Mouse (Mus musculus): ENCODE measurements around the gene Panx1. TPM values are rescaled to one million over a fixed set of nuclear protein-coding genes. Genes with fewer than 3 reads are reported as not detected.

Panx1 gene
- polyA plus RNA-seq, 1 experiment from 2014 or later, result 89.8 TPM

GRCm38 (mm10) chr9:15034546-15035273 is 10.6 kb downstream of the Panx1 start:
- 80% methylated on average over 7 of the region's 7 CpGs for WGBS
- no peaks in the 10 kb centered on the region for H3K36me3 ChIP-seq (replicated peaks; ENCODE audit: control insufficient read depth, insufficient read depth, low read depth, low read length)

GRCm38 (mm10) chr9:15033568-15034160 is 11.6 kb downstream of the Panx1 start:
- WGBS, result 71% methylated on average over 5 of the region's 5 CpGs
- Histone ChIP-seq H3K36me3 (replicated peaks; ENCODE audit: control insufficient read depth, insufficient read depth, low read depth, low read length) (no peaks in the 10 kb centered on the region), H3K4me1 (ENCODE audit: control insufficient read depth, insufficient read depth, low read length) (no peaks in the 10 kb centered on the region), H3K4me3 (ENCODE audit: low read depth, low read length) (no peak overlapping the region), H3K4me2 (ENCODE audit: low read depth, low read length) (no peak overlapping the region), H3K9ac (replicated peaks; ENCODE audit: low read length) (no peak overlapping the region), H3K27ac (replicated peaks; ENCODE audit: low read depth, low read length) (no peak overlapping the region), H3K27me3 (ENCODE audit: control insufficient read depth, insufficient read depth, low read length) (no peaks in the 10 kb centered on the region), H3K9me3 (replicated peaks; ENCODE audit: control insufficient read depth, low read length) (no peaks in the 10 kb centered on the region)
- ATAC-seq (replicated peaks; ENCODE audit: insufficient number of reproducible peaks, low FRiP score, low TSS enrichment, low read depth), result no peak
- DNase-seq (ENCODE audit: low spot score), result peak; percentile 55

More at GRCm38 (mm10) chr9:15034546-15035273, 10.6 kb downstream of the Panx1 start:
- H3K9ac ChIP-seq (replicated peaks; ENCODE audit: low read length), result no peak overlapping the region
- no peaks in the 10 kb centered on the region for H3K4me1 ChIP-seq (ENCODE audit: control insufficient read depth, insufficient read depth, low read length)
- no peak overlapping the region for H3K4me2 ChIP-seq (ENCODE audit: low read depth, low read length)
- H3K9me3 ChIP-seq (replicated peaks; ENCODE audit: control insufficient read depth, low read length), result no peaks in the 10 kb centered on the region
- H3K27me3 ChIP-seq (ENCODE audit: control insufficient read depth, insufficient read depth, low read length), result no peaks in the 10 kb centered on the region
- ATAC-seq (replicated peaks; ENCODE audit: insufficient number of reproducible peaks, low FRiP score, low TSS enrichment, low read depth), result no peak
- no peak for DNase-seq (ENCODE audit: low spot score)
- no peak overlapping the region for H3K4me3 ChIP-seq (ENCODE audit: low read depth, low read length)
- H3K27ac ChIP-seq (replicated peaks; ENCODE audit: low read depth, low read length), result no peak overlapping the region

- no peaks in the 10 kb centered on the region for H3K9me3 ChIP-seq (replicated peaks; ENCODE audit: control insufficient read depth, low read length)
- no peak overlapping the region for H3K27ac ChIP-seq (replicated peaks; ENCODE audit: low read depth, low read length)
- H3K36me3 ChIP-seq (replicated peaks; ENCODE audit: control insufficient read depth, insufficient read depth, low read depth, low read length), result no peaks in the 10 kb centered on the region
- no peaks in the 10 kb centered on the region for H3K27me3 ChIP-seq (ENCODE audit: control insufficient read depth, insufficient read depth, low read length)
- no peak overlapping the region for H3K9ac ChIP-seq (replicated peaks; ENCODE audit: low read length)
- no peaks in the 10 kb centered on the region for H3K4me1 ChIP-seq (ENCODE audit: control insufficient read depth, insufficient read depth, low read length)
- DNase-seq (ENCODE audit: low spot score) (no peak), ATAC-seq (replicated peaks; ENCODE audit: insufficient number of reproducible peaks, low FRiP score, low TSS enrichment, low read depth) (no peak)
- no peak overlapping the region for H3K4me2 ChIP-seq (ENCODE audit: low read depth, low read length)
- 98% methylated on average over 4 of the region's 4 CpGs for WGBS
- no peak overlapping the region for H3K4me3 ChIP-seq (ENCODE audit: low read depth, low read length)
Observed at GRCm38 (mm10) chr9:15032797-15033196, 12.5 kb downstream of the Panx1 start.

- no peaks in the 10 kb centered on the region for H3K36me3 ChIP-seq (replicated peaks; ENCODE audit: control insufficient read depth, insufficient read depth, low read depth, low read length)
- no peak overlapping the region for H3K9ac ChIP-seq (replicated peaks; ENCODE audit: low read length)
- H3K27me3 ChIP-seq (ENCODE audit: control insufficient read depth, insufficient read depth, low read length), result no peaks in the 10 kb centered on the region
- no peaks in the 10 kb centered on the region for H3K4me1 ChIP-seq (ENCODE audit: control insufficient read depth, insufficient read depth, low read length)
- DNase-seq (ENCODE audit: low spot score), result no peak
- no peak overlapping the region for H3K27ac ChIP-seq (replicated peaks; ENCODE audit: low read depth, low read length)
- WGBS, result 88% methylated on average over 8 of the region's 8 CpGs
- no peak overlapping the region for H3K4me2 ChIP-seq (ENCODE audit: low read depth, low read length)
- no peak for ATAC-seq (replicated peaks; ENCODE audit: insufficient number of reproducible peaks, low FRiP score, low TSS enrichment, low read depth)
- no peaks in the 10 kb centered on the region for H3K9me3 ChIP-seq (replicated peaks; ENCODE audit: control insufficient read depth, low read length)
- no peak overlapping the region for H3K4me3 ChIP-seq (ENCODE audit: low read depth, low read length)
Observed at GRCm38 (mm10) chr9:15030771-15031170, 14.5 kb downstream of the Panx1 start.

- WGBS, result 63% methylated on average over 5 of the region's 5 CpGs
- peak; percentile 50 for DNase-seq (ENCODE audit: low spot score)
- Histone ChIP-seq H3K36me3 (replicated peaks; ENCODE audit: control insufficient read depth, insufficient read depth, low read depth, low read length) (no peaks in the 10 kb centered on the region), H3K9ac (replicated peaks; ENCODE audit: low read length) (no peak overlapping the region), H3K27ac (replicated peaks; ENCODE audit: low read depth, low read length) (no peak overlapping the region), H3K27me3 (ENCODE audit: control insufficient read depth, insufficient read depth, low read length) (no peaks in the 10 kb centered on the region), H3K4me1 (ENCODE audit: control insufficient read depth, insufficient read depth, low read length) (no peaks in the 10 kb centered on the region), H3K4me2 (ENCODE audit: low read depth, low read length) (no peak overlapping the region), H3K9me3 (replicated peaks; ENCODE audit: control insufficient read depth, low read length) (no peaks in the 10 kb centered on the region), H3K4me3 (ENCODE audit: low read depth, low read length) (no peak overlapping the region)
- ATAC-seq (replicated peaks; ENCODE audit: insufficient number of reproducible peaks, low FRiP score, low TSS enrichment, low read depth), result peak; percentile 36; the same call in 1 of the 2 replicates
Observed at GRCm38 (mm10) chr9:15029025-15029727, 16.1 kb downstream of the Panx1 start.

DNA sequence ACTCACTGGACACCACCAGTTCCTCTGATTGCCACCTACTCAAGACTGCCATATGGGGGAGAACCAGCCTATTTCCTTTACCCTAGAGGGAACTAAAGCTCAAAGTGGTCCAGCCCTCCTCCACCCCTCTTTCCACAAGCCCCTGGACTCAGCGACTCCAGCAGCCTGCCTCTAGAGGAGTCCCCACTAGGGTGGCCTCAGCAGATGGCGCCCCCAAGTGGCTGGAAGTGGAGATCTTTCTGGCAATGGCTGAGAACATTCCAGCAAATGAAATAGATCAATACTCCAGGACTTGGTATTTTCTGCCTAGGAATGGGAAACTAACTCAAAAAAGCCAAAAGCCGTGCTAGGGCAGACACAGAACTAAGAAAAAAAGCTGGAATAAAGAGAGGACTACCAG is 17.6 kb downstream of the Panx1 start:
- H3K4me3 ChIP-seq (ENCODE audit: low read depth, low read length), result no peak overlapping the region
- 68% methylated on average over 3 of the region's 3 CpGs for WGBS

DNA sequence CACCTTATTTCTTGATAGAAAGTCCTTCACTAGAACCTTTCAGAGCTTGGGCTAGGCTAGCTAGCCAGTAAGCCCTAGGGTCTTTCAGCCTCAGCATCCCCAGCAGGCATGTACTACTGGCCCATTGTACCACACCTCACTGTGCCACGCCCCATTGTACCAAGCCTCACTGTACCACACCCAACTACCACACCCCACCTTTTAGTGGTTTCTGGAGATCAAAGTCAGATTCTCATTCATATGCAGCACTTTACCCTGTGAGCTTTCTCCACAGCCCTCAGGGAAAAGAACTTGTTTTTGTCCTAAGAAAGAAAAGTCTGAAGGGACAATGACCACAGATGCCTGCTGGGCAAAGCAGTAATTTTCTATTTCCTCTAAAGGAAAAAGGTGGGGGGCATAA is 22.2 kb downstream of the Panx1 start:
- no peak for ATAC-seq (replicated peaks; ENCODE audit: insufficient number of reproducible peaks, low FRiP score, low TSS enrichment, low read depth)
- H3K4me1 ChIP-seq (ENCODE audit: control insufficient read depth, insufficient read depth, low read length), result no peaks in the 10 kb centered on the region
- 93% methylated on average over 1 of the region's 1 CpGs for WGBS
- H3K9ac ChIP-seq (replicated peaks; ENCODE audit: low read length), result no peak overlapping the region
- H3K36me3 ChIP-seq (replicated peaks; ENCODE audit: control insufficient read depth, insufficient read depth, low read depth, low read length), result no peaks in the 10 kb centered on the region; the same call in 1 of the 2 replicates
- H3K9me3 ChIP-seq (replicated peaks; ENCODE audit: control insufficient read depth, low read length), result no peaks in the 10 kb centered on the region
- no peak overlapping the region for H3K4me3 ChIP-seq (ENCODE audit: low read depth, low read length)
- no peak overlapping the region for H3K27ac ChIP-seq (replicated peaks; ENCODE audit: low read depth, low read length)
- DNase-seq (ENCODE audit: low spot score), result no peak
- H3K4me2 ChIP-seq (ENCODE audit: low read depth, low read length), result no peak overlapping the region
- no peaks in the 10 kb centered on the region for H3K27me3 ChIP-seq (ENCODE audit: control insufficient read depth, insufficient read depth, low read length)

More for the DNA sequence above, 17.6 kb downstream of the Panx1 start:
- Histone ChIP-seq H3K27me3 (ENCODE audit: control insufficient read depth, insufficient read depth, low read length) (no peaks in the 10 kb centered on the region), H3K9ac (replicated peaks; ENCODE audit: low read length) (no peak overlapping the region), H3K27ac (replicated peaks; ENCODE audit: low read depth, low read length) (no peak overlapping the region), H3K4me1 (ENCODE audit: control insufficient read depth, insufficient read depth, low read length) (no peaks in the 10 kb centered on the region), H3K4me2 (ENCODE audit: low read depth, low read length) (no peak overlapping the region), H3K9me3 (replicated peaks; ENCODE audit: control insufficient read depth, low read length) (no peaks in the 10 kb centered on the region), H3K36me3 (replicated peaks; ENCODE audit: control insufficient read depth, insufficient read depth, low read depth, low read length) (no peaks in the 10 kb centered on the region)
- ATAC-seq (replicated peaks; ENCODE audit: insufficient number of reproducible peaks, low FRiP score, low TSS enrichment, low read depth), result no peak
- no peak for DNase-seq (ENCODE audit: low spot score)

DNA sequence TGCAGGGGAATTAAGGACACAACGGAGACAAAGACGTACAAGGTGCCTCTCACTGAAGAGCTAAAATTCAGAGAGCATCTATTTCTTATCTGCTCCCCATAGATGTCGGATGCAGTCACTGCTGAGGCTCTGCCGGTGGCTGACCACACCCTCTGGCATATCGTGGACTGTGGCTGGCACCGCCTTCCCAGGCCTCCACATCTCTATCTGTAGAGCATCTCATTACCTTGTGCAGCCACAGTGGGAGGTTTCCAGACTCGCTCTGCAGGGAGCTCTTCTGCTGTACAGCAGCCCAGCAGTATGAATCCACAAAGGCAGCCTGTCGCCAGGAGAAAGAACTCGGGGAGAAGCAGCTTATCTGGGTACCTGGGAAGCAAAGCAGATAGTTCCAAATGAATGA is 24.1 kb downstream of the Panx1 start:
- 86% methylated on average over 9 of the region's 9 CpGs for WGBS
- Histone ChIP-seq H3K9ac (replicated peaks; ENCODE audit: low read length) (no peak overlapping the region), H3K27me3 (ENCODE audit: control insufficient read depth, insufficient read depth, low read length) (no peaks in the 10 kb centered on the region), H3K27ac (replicated peaks; ENCODE audit: low read depth, low read length) (no peak overlapping the region), H3K4me3 (ENCODE audit: low read depth, low read length) (no peak overlapping the region), H3K4me2 (ENCODE audit: low read depth, low read length) (no peak overlapping the region), H3K36me3 (replicated peaks; ENCODE audit: control insufficient read depth, insufficient read depth, low read depth, low read length) (no peaks in the 10 kb centered on the region; the same call in 1 of the 2 replicates), H3K9me3 (replicated peaks; ENCODE audit: control insufficient read depth, low read length) (no peaks in the 10 kb centered on the region), H3K4me1 (ENCODE audit: control insufficient read depth, insufficient read depth, low read length) (no peaks in the 10 kb centered on the region)
- DNase-seq (ENCODE audit: low spot score) (no peak), ATAC-seq (replicated peaks; ENCODE audit: insufficient number of reproducible peaks, low FRiP score, low TSS enrichment, low read depth) (no peak)
